Mouse (Mus musculus) midbrain, embryonic 10.5 days (tissue): ENCODE measurements around the gene Msantd2. TPM values are rescaled to one million over a fixed set of nuclear protein-coding genes. Genes with fewer than 3 reads are reported as not detected.

Experiments
- DNase-seq: peaks from one replicate; pipeline ENCODE4 v3.0.0-alpha.2; 2017; ENCODE audit warnings: low spot score
- H3K27ac ChIP-seq: fragments of 300-500 bp; sonication (generic); replicated peaks from 2 replicates; pipeline ENCODE4 v1.5.1; 2016; ENCODE audit warnings: mild to moderate bottlenecking
- H3K27me3 ChIP-seq: fragments of 300-500 bp; sonication (generic); 2 replicates; pipeline ENCODE4 v1.6.1; 2016; ENCODE audit warnings: low read depth, mild to moderate bottlenecking; ENCODE audit not compliant: poor library complexity, severe bottlenecking
- H3K36me3 ChIP-seq: fragments of 300-500 bp; sonication (generic); 2 replicates; pipeline ENCODE4 v1.6.1; 2016; ENCODE audit warnings: mild to moderate bottlenecking, moderate library complexity
- H3K4me1 ChIP-seq: fragments of 300-500 bp; sonication (generic); 2 replicates; pipeline ENCODE4 v1.6.1; 2016
- H3K4me3 ChIP-seq: fragments of 300-500 bp; sonication (generic); 2 replicates; pipeline ENCODE4 v1.5.1; 2016; ENCODE audit warnings: mild to moderate bottlenecking, moderate library complexity
- H3K9me3 ChIP-seq: fragments of 300-500 bp; sonication (generic); replicated peaks from 2 replicates; pipeline ENCODE4 v1.6.1; 2016; ENCODE audit warnings: mild to moderate bottlenecking
- WGBS: fragments of 180-500 bp; shearing (Covaris S2); methylation state at CpG from one replicate; pipeline ENCODE4 v1.1.7; 2016; 5-methylcytosine and 5-hydroxymethylcytosine counted together
- polyA plus RNA-seq: library from polyadenylated mRNA; unstranded; fragments of >200 nt; fragmentation: Nextera tagmentation; extraction: Ambion mirVana; gene quantifications from 2 replicates; pipeline ENCODE4 v1.2.1, GENCODE M21; 2016

Gene Msantd2
- polyA plus RNA-seq, 1 experiment from 2014 or later = 33.6 TPM

GRCm38 (mm10) chr9:37537658-37538250 is 48.6 kb downstream of the Msantd2 start:
- 81% methylated on average over 5 of the region's 5 CpGs for WGBS
- H3K27me3 ChIP-seq = peaks cover 78% of the 10 kb centered on the region
- H3K4me3 ChIP-seq = no peak overlapping the region
- peaks cover 3% of the 10 kb centered on the region; the same call in 1 of the 2 replicates for H3K4me1 ChIP-seq
- DNase-seq = no peak
- no peak overlapping the region for H3K27ac ChIP-seq
- no peaks in the 10 kb centered on the region for H3K36me3 ChIP-seq
- H3K9me3 ChIP-seq = no peaks in the 10 kb centered on the region

- WGBS = 49% methylated on average over 23 of the region's 23 CpGs
- no peak for DNase-seq
Measured at GRCm38 (mm10) chr9:37539170-37540025, 50.3 kb downstream of the Msantd2 start, which contains the start of gene Vsig2. Vsig2 (plus strand) TSS chr9:37539255.

GRCm38 (mm10) chr9:37540226-37540625 is 51.1 kb downstream of the Msantd2 start:
- Histone ChIP-seq H3K4me3 (no peak overlapping the region), H3K9me3 (no peaks in the 10 kb centered on the region), H3K27me3 (peaks cover 84% of the 10 kb centered on the region), H3K36me3 (no peaks in the 10 kb centered on the region), H3K27ac (no peak overlapping the region), H3K4me1 (peaks cover 19% of the 10 kb centered on the region)
- WGBS = 87% methylated on average over 4 of the region's 4 CpGs
- no peak for DNase-seq

More at GRCm38 (mm10) chr9:37539170-37540025, 50.3 kb downstream of the Msantd2 start, which contains the start of gene Vsig2:
- no peaks in the 10 kb centered on the region for H3K9me3 ChIP-seq
- peaks cover 11% of the 10 kb centered on the region for H3K4me1 ChIP-seq
- no peaks in the 10 kb centered on the region for H3K36me3 ChIP-seq
- H3K27ac ChIP-seq = no peak within 1 kb of the TSS
- peaks cover 79% of the 10 kb centered on the region for H3K27me3 ChIP-seq
- no peak within 1 kb of the TSS for H3K4me3 ChIP-seq

GRCm38 (mm10) chr9:37540701-37541575 is 51.8 kb downstream of the Msantd2 start:
- 87% methylated on average over 6 of the region's 6 CpGs for WGBS
- Histone ChIP-seq H3K27me3 (peaks cover 91% of the 10 kb centered on the region), H3K27ac (no peak overlapping the region), H3K36me3 (no peaks in the 10 kb centered on the region), H3K4me3 (no peak overlapping the region), H3K4me1 (peaks cover 26% of the 10 kb centered on the region), H3K9me3 (no peaks in the 10 kb centered on the region)
- no peak for DNase-seq

DNA sequence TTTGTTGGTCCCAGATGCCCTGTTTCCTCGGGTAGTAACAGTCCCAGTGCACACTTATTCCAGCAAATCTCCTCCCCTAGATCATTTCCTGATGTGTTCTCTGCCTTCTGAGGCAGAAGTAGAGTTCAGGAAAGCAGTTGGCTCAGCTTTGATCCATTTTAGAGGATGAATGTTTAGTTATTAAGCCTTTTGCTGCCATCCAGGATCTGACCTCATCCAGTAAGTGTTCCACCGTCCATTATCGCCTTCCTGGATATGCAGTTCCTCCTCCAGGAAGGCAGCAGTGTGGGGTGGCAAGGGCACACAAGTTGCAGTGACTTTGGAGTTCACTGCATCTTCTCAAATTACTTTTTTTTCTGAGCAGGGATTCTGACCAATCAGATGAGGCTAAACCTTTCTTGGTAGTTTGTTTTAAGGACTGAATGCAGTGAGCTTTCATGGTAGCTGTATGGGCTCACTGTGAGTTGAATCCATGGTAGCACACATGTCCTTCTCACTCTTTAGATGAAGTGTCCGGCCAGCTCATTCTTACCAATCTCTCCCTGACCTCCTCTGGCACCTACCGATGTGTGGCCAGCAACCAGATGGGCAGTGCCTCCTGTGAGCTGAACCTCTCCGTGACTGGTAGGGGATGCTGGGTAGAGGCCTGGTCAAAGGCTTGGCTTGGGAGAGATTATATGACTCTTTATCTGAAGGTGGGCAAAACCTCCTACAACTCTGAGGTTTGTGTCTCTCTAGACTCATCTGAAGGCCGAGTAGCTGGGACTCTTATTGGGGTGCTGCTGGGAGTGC is 52.9 kb downstream of the Msantd2 start:
- no peak overlapping the region for H3K27ac ChIP-seq
- peaks cover 27% of the 10 kb centered on the region for H3K4me1 ChIP-seq
- H3K9me3 ChIP-seq = no peaks in the 10 kb centered on the region
- H3K27me3 ChIP-seq = peaks cover 98% of the 10 kb centered on the region
- no peak for DNase-seq
- WGBS = 73% methylated on average over 7 of the region's 7 CpGs
- H3K4me3 ChIP-seq = no peak overlapping the region
- H3K36me3 ChIP-seq = no peaks in the 10 kb centered on the region

- no peak overlapping the region for H3K27ac ChIP-seq
- DNase-seq = peak; percentile 22
- H3K27me3 ChIP-seq = peaks cover 100% of the 10 kb centered on the region
- peaks cover 27% of the 10 kb centered on the region for H3K4me1 ChIP-seq
- no peaks in the 10 kb centered on the region for H3K9me3 ChIP-seq
- H3K4me3 ChIP-seq = peak overlapping the region; percentile 47
- no peaks in the 10 kb centered on the region for H3K36me3 ChIP-seq
- WGBS = 31% methylated on average over 12 of the region's 12 CpGs
Measured at GRCm38 (mm10) chr9:37543869-37544440, 54.8 kb downstream of the Msantd2 start.

- DNase-seq = peak; percentile 65
- no peaks in the 10 kb centered on the region for H3K36me3 ChIP-seq
- H3K27me3 ChIP-seq = peaks cover 100% of the 10 kb centered on the region
- H3K4me3 ChIP-seq = peak overlapping the region; percentile 47
- under 1% methylated on average over 29 of the region's 29 CpGs for WGBS
- H3K4me1 ChIP-seq = peaks cover 24% of the 10 kb centered on the region
- H3K27ac ChIP-seq = no peak overlapping the region
- H3K9me3 ChIP-seq = no peaks in the 10 kb centered on the region
Measured at GRCm38 (mm10) chr9:37544447-37545165, 55.5 kb downstream of the Msantd2 start.

GRCm38 (mm10) chr9:37545166-37545610 is 56.1 kb downstream of the Msantd2 start:
- Histone ChIP-seq H3K4me3 (peak overlapping the region; percentile 47), H3K36me3 (no peaks in the 10 kb centered on the region), H3K4me1 (peaks cover 24% of the 10 kb centered on the region), H3K27me3 (peaks cover 100% of the 10 kb centered on the region), H3K9me3 (no peaks in the 10 kb centered on the region), H3K27ac (no peak overlapping the region)
- 4% methylated on average over 17 of the region's 17 CpGs for WGBS
- DNase-seq = peak; percentile 29

- Histone ChIP-seq H3K4me3 (peak overlapping the region; percentile 34), H3K36me3 (no peaks in the 10 kb centered on the region), H3K27me3 (peaks cover 100% of the 10 kb centered on the region), H3K9me3 (no peaks in the 10 kb centered on the region), H3K27ac (no peak overlapping the region), H3K4me1 (peaks cover 24% of the 10 kb centered on the region)
- 3% methylated on average over 27 of the region's 27 CpGs for WGBS
- peak; percentile 37 for DNase-seq
Measured at GRCm38 (mm10) chr9:37545847-37546452, 56.8 kb downstream of the Msantd2 start.

DNA sequence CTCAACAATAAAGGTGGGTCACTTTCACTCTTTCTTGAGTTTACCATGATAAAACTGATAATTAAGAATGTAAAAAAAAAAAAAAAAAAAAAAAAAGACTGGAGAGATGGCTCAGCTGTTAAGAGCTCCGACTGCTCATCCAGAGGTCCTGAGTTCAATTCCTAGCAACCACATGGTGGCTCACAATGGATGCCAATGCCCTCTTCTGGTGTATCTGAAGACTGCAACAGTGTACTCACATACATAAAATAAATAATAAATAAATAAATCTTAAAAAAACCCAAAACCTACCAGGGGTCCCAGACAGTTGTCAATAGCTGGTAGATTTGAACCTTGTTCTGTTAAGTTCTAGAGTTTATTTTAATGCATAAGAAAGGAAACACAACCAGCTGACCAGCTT is 57.8 kb downstream of the Msantd2 start:
- Histone ChIP-seq H3K4me1 (peaks cover 27% of the 10 kb centered on the region), H3K27me3 (peaks cover 100% of the 10 kb centered on the region), H3K9me3 (no peaks in the 10 kb centered on the region), H3K36me3 (no peaks in the 10 kb centered on the region), H3K27ac (no peak overlapping the region), H3K4me3 (no peak overlapping the region)
- WGBS = 78% methylated on average over 1 of the region's 1 CpGs
- DNase-seq = no peak

- Histone ChIP-seq H3K9me3 (no peaks in the 10 kb centered on the region), H3K36me3 (no peaks in the 10 kb centered on the region), H3K27ac (no peak overlapping the region), H3K4me1 (peaks cover 30% of the 10 kb centered on the region), H3K4me3 (no peak overlapping the region), H3K27me3 (peaks cover 100% of the 10 kb centered on the region)
- 31% methylated on average over 1 of the region's 1 CpGs for WGBS
- DNase-seq = no peak
Measured at GRCm38 (mm10) chr9:37550435-37550834, 61.3 kb downstream of the Msantd2 start.
